Mouse (Mus musculus) stomach, embryonic 15.5 days (tissue): ENCODE data around the gene Fance. TPM values are rescaled to one million over a fixed set of nuclear protein-coding genes. Genes with fewer than 3 reads are reported as not detected.

Experiments used
- ATAC-seq: fragments of 200-750 bp; cut with Nextera tagmentation; 2 replicates; pipeline ENCODE4 v1.8.0; 2017; ENCODE audit warnings: low read depth, moderate number of reproducible peaks, moderate TSS enrichment; ENCODE audit not compliant: insufficient read depth, low FRiP score
- H3K27ac ChIP-seq: fragments of 300-500 bp; sonication (generic); 2 replicates; pipeline ENCODE4 v1.5.1; 2015; ENCODE audit warnings: mild to moderate bottlenecking, inconsistent platforms
- H3K27me3 ChIP-seq: fragments of 300-500 bp; sonication (generic); replicated peaks from 2 replicates; pipeline ENCODE4 v1.6.1; 2015; ENCODE audit warnings: inconsistent platforms
- H3K36me3 ChIP-seq: fragments of 300-500 bp; sonication (generic); 2 replicates; pipeline ENCODE4 v1.6.1; 2015; ENCODE audit warnings: inconsistent platforms
- H3K4me1 ChIP-seq: fragments of 300-500 bp; sonication (generic); 2 replicates; pipeline ENCODE4 v1.6.1; 2015; ENCODE audit warnings: inconsistent platforms
- H3K4me2 ChIP-seq: fragments of 300-500 bp; sonication (generic); 2 replicates; pipeline ENCODE4 v1.6.1; 2015; ENCODE audit warnings: mild to moderate bottlenecking, inconsistent platforms
- H3K4me3 ChIP-seq: fragments of 300-500 bp; sonication (generic); replicated peaks from 2 replicates; pipeline ENCODE4 v1.5.1; 2015; ENCODE audit warnings: inconsistent platforms
- H3K9ac ChIP-seq: fragments of 300-500 bp; sonication (generic); 2 replicates; pipeline ENCODE4 v1.6.1; 2015; ENCODE audit warnings: inconsistent platforms
- H3K9me3 ChIP-seq: fragments of 300-500 bp; sonication (generic); 2 replicates; pipeline ENCODE4 v1.6.1; 2016; ENCODE audit warnings: inconsistent platforms
- WGBS: fragments of 180-500 bp; shearing (Covaris S2); methylation state at CpG from one replicate; pipeline ENCODE4 v1.1.7; 2015; 5-methylcytosine and 5-hydroxymethylcytosine counted together
- polyA plus RNA-seq: library from polyadenylated mRNA; unstranded; fragments of >200 nt; fragmentation: Nextera tagmentation; extraction: Ambion mirVana; gene quantifications from 2 replicates; pipeline ENCODE4 v1.2.1, GENCODE M21; 2015

Gene Fance
- polyA plus RNA-seq: 26.9 and 29.9 TPM in 2 replicates

DNA sequence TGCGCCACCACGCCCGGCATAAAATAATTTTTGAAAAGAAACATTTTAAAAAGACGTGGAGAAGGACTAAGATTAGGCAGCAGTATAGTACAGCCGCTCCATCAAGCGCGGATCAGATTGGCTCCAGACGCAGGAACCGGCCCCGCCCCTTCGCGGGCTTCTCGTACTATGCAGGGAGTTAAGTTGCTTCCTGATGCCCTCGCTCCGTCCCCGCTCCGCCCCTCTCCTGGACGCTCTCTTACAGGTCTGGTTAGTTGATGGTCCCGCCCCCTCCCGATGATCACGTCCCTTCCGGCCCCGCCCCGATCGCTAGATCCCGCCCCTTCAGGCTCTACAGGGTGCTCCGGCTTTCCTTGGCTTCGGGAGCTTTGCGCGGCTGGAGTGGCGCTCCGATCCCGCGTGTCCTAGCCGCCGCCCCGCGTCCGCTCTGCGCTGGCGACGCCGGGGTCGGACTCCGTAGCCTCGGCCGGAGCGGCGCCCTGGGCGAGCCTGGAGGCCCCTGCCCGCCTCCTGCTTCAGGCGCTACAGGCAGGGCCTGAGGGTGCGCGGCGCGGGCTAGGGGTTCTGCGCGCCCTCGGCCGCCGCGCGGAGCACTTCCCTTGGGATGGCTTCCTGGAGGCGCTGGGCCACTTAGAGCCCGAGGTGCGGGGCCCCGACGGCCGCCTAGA lies at the start of gene Fance:
Fance (plus strand) TSS at position 308 of the 668 bp plus-strand sequence.
- peaks cover 20% of the 10 kb centered on the region for H3K36me3 ChIP-seq
- no peaks in the 10 kb centered on the region for H3K9me3 ChIP-seq
- no peaks in the 10 kb centered on the region for H3K27me3 ChIP-seq
- peak within 1 kb of the TSS; percentile 83 for H3K4me2 ChIP-seq
- H3K4me1 ChIP-seq: peaks cover 15% of the 10 kb centered on the region
- peak within 1 kb of the TSS; percentile 90 for H3K4me3 ChIP-seq
- H3K27ac ChIP-seq: peak within 1 kb of the TSS; percentile 96
- under 1% methylated on average over 65 of the region's 69 CpGs for WGBS
- ATAC-seq: peak; percentile 98
- H3K9ac ChIP-seq: peak within 1 kb of the TSS; percentile 92

DNA sequence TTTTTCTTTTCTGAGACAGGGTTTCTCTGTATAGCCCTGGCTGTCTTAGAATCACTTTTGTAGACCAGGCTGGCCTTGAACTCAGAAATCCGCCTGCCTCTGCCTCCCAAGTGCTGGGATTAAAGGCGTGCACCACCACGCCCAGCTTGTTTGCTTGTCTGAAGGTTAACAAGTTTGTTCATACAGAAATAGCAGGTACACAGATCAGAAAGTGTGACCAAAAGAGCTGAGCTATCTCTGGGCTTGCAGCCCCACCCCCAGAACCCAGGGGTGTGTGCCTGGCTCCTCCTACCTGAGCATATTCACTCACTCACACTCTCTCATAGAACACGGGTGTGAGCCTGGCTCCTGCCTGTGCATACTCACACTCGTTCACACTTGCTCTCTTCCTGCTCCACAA lies 46.1 kb upstream of the Fance start:
- Histone ChIP-seq H3K4me3 (no peak overlapping the region), H3K9me3 (no peaks in the 10 kb centered on the region), H3K36me3 (no peaks in the 10 kb centered on the region), H3K27ac (no peak overlapping the region), H3K27me3 (no peaks in the 10 kb centered on the region), H3K4me1 (peaks cover 27% of the 10 kb centered on the region), H3K4me2 (no peak overlapping the region), H3K9ac (no peak overlapping the region)
- WGBS: 84% methylated on average over 5 of the region's 5 CpGs
- no peak for ATAC-seq

DNA sequence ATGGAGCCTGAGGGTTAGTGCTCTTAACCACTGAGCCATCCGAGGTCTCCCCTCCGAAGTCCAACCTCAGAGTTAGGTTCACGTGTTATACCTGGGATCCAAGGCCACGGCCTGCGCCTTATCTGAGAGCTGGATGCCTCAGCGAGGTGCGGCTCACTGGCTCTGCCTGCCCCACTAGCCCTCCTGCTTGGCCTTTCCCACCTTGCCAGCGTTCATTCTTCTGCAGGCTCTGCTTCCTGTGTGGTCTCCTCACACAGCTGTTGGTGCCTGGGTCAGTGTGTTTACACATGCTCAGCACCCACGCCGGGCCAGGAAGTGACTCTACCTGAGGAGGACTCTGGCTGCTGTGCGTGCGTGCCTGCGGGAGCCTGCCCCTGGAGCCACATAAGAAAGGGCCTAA lies 43.2 kb upstream of the Fance start:
- WGBS: 34% methylated on average over 13 of the region's 13 CpGs
- peak; percentile 57 for ATAC-seq
- no peak overlapping the region for H3K4me3 ChIP-seq

DNA sequence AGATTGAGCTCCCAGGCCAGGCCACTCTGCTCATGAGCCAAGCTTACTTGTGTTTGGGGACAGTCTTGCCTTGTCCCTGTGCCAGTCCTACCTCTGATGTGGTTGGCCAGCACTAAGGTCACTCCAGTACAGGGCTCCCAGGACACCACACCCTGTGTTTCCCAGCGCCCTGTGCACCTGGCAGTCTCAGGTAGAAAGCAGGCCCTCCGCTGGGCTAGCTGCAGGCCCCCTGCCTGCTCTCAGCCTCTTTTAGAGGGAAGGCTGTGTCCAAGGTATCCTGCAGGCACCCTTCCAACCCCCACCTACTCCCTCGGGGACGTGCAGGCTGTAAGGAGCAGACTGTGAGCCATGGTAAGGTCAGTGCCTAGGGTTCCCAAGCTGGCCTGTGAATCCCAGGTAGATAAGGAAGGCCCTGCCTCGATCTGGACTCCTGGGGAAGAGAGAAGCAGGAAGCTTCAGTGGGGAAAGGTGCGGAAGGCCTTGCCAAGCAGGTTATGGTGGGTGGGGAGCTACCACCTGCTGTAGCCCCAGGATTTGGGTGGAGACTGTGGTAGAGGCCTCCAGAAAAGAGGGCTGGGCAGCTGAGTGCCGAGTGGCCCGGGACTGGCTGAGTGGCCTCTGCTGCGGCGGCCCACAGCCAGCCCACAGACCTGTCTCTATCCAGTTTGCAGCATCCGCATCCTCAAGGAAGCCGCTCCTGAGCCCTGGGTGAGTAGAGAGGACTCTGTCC lies 41.6 kb upstream of the Fance start:
- H3K27ac ChIP-seq: peak overlapping the region; percentile 80
- ATAC-seq: peak; percentile 52
- H3K27me3 ChIP-seq: no peaks in the 10 kb centered on the region
- peaks cover 17% of the 10 kb centered on the region; the same call in 1 of the 2 replicates for H3K4me1 ChIP-seq
- H3K9me3 ChIP-seq: no peaks in the 10 kb centered on the region
- H3K4me2 ChIP-seq: peak overlapping the region; percentile 39
- no peak overlapping the region for H3K9ac ChIP-seq
- 67% methylated on average over 12 of the region's 12 CpGs for WGBS
- H3K36me3 ChIP-seq: no peaks in the 10 kb centered on the region
- peak overlapping the region; percentile 1 for H3K4me3 ChIP-seq

More for the DNA sequence above, 43.2 kb upstream of the Fance start:
- no peaks in the 10 kb centered on the region for H3K9me3 ChIP-seq
- peak overlapping the region; percentile 80 for H3K27ac ChIP-seq
- no peak overlapping the region for H3K9ac ChIP-seq
- H3K4me1 ChIP-seq: peaks cover 17% of the 10 kb centered on the region; the same call in 1 of the 2 replicates
- no peak overlapping the region for H3K4me2 ChIP-seq
- H3K27me3 ChIP-seq: no peaks in the 10 kb centered on the region
- H3K36me3 ChIP-seq: no peaks in the 10 kb centered on the region

DNA sequence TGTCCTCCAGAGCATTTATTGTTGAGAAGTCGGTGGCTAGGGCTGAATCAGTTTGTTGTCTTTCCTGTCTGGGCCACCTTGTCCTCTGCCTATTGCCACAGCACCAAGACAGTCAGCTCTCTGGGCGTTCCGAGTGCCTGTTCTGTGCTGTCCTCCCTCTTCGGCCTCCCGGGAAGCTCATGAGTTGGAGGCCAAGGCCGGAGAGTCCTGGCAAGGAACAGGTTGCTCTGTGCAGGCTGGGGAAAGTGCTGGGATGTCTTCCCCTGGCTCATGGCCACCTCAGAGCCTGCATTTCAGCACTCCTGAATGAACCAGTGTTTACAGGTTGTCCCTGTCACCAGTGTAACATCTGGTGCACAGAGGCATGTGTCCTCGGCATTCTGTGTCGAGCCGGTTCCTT lies 41.0 kb upstream of the Fance start:
- Histone ChIP-seq H3K9ac (no peak overlapping the region), H3K9me3 (no peaks in the 10 kb centered on the region), H3K27me3 (no peaks in the 10 kb centered on the region), H3K27ac (peak overlapping the region; percentile 80), H3K4me3 (peak overlapping the region; percentile 1), H3K4me2 (peak overlapping the region; percentile 39), H3K36me3 (no peaks in the 10 kb centered on the region), H3K4me1 (peaks cover 21% of the 10 kb centered on the region)
- ATAC-seq: no peak
- 71% methylated on average over 9 of the region's 9 CpGs for WGBS

DNA sequence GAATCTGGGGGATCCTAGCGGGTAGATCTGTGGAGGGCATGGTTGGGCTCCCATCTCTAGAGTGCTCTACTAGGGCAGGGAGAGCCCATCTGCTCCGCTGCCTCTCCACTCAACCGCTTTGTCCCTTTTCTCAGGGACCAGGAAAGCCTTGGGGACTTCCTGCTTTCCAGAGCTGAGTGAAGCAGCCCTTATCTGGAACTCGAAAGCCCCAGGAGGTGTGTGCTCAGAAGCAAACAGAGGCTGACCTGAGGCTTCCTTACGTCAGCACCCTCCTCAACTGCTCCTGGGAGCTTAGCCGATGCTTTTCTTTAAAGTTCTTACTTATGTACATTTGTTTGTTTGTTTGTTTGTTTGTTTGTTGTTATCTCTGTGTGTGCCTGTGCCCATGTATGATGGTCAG lies 40.5 kb upstream of the Fance start:
- peak overlapping the region; percentile 39 for H3K4me2 ChIP-seq
- WGBS: 67% methylated on average over 6 of the region's 6 CpGs
- H3K27ac ChIP-seq: peak overlapping the region; percentile 80
- no peaks in the 10 kb centered on the region for H3K36me3 ChIP-seq
- H3K9ac ChIP-seq: no peak overlapping the region
- H3K9me3 ChIP-seq: no peaks in the 10 kb centered on the region
- ATAC-seq: peak; percentile 51; the same call in 1 of the 2 replicates
- H3K4me3 ChIP-seq: peak overlapping the region; percentile 1
- H3K27me3 ChIP-seq: no peaks in the 10 kb centered on the region
- peaks cover 26% of the 10 kb centered on the region for H3K4me1 ChIP-seq

DNA sequence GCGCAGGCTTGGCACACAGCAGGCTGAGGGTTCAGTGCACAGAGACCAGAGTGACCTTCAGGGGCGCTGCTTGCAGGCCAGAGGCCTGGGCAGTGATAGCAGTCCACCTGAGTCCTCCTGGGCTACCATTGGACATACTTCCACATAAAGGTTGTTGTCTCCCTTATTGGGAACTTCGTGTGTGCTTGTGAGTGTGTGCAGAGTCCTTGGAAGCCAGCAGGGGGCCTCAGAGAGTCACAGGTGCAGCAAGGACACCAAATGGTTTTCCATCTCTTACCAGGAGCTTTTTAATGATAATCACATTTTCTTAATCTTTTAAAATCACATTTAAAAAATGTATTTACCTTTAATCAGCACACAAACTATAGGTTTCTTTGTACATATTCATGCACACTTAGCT lies 38.6 kb upstream of the Fance start:
- no peak for ATAC-seq

DNA sequence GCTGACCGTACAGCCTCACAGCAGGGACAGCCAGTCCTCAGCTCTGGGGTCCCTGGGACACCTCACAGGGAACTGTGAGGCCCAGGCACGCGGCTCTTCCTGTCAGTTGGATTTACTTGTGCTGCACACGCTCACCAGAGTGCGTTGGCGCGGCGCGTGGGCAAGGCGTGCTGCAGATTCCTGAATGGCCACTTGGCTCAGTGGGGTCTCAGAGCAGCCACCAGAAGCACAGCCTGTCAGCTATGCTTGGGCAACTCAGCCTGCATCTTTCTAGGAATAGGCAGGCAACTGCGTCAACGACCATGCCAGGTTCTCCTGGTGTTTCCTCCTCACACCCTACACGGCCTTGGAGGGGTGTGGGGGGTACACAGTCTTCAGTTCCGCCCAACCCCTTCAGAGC lies 36.1 kb upstream of the Fance start:
- no peaks in the 10 kb centered on the region for H3K9me3 ChIP-seq
- no peaks in the 10 kb centered on the region for H3K36me3 ChIP-seq
- no peak overlapping the region for H3K27ac ChIP-seq
- WGBS: 80% methylated on average over 14 of the region's 14 CpGs
- ATAC-seq: no peak
- no peaks in the 10 kb centered on the region for H3K27me3 ChIP-seq
- H3K4me2 ChIP-seq: no peak overlapping the region
- H3K4me3 ChIP-seq: no peak overlapping the region
- no peak overlapping the region for H3K9ac ChIP-seq
- peaks cover 37% of the 10 kb centered on the region for H3K4me1 ChIP-seq

More for the DNA sequence above, 38.6 kb upstream of the Fance start:
- Histone ChIP-seq H3K4me2 (no peak overlapping the region), H3K27me3 (no peaks in the 10 kb centered on the region), H3K4me1 (peaks cover 31% of the 10 kb centered on the region), H3K4me3 (no peak overlapping the region), H3K27ac (no peak overlapping the region), H3K36me3 (no peaks in the 10 kb centered on the region), H3K9me3 (no peaks in the 10 kb centered on the region), H3K9ac (no peak overlapping the region)
- WGBS: 76% methylated on average over 3 of the region's 3 CpGs

DNA sequence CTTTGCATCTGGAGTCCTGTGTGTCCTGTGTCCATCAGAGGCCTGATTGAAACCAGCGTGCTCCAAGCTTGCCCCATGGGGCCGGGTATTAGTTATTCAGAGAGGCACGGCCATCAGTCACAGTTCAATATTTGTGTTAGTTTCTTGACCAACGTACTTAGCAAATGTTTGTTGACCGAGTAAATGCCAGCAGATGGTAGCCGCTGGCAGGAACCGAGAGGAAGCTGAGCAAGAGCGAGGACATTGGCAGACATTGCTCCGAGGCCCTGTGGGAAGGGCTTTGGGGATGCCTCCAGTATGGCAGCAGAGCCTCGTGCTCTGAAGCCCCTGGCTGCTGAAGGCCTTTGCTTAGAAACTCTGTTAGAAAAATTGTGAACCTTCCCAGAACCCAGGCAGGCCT lies 35.6 kb upstream of the Fance start:
- H3K9ac ChIP-seq: no peak overlapping the region

DNA sequence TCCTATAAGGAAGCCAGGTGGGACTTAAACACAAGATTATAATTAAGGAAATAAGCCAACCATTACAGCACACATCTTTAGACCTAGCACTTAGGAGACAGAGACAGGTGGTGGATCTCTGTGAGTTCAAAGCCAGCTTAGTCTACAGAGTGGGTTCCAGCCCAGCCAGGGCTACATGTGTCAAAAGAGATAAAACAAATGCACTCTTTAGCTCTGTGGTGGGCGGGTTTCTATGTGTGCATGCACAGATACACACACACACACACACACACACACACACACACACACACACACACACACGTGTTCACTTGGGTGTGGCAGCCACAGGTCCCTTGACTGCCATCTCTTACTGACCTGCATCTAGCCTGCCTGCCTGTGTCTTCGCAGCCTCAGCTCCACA lies 35.2 kb upstream of the Fance start:
- Histone ChIP-seq H3K4me3 (no peak overlapping the region), H3K36me3 (no peaks in the 10 kb centered on the region), H3K4me2 (no peak overlapping the region), H3K4me1 (peaks cover 37% of the 10 kb centered on the region), H3K27ac (no peak overlapping the region), H3K9me3 (no peaks in the 10 kb centered on the region), H3K27me3 (no peaks in the 10 kb centered on the region), H3K9ac (no peak overlapping the region)
- 75% methylated on average over 3 of the region's 3 CpGs for WGBS
- no peak for ATAC-seq

More for the DNA sequence above, 35.6 kb upstream of the Fance start:
- no peak overlapping the region for H3K4me2 ChIP-seq
- H3K4me3 ChIP-seq: no peak overlapping the region
- H3K4me1 ChIP-seq: peaks cover 37% of the 10 kb centered on the region
- no peaks in the 10 kb centered on the region for H3K36me3 ChIP-seq
- H3K27me3 ChIP-seq: no peaks in the 10 kb centered on the region
- H3K9me3 ChIP-seq: no peaks in the 10 kb centered on the region
- no peak for ATAC-seq
- 44% methylated on average over 10 of the region's 10 CpGs for WGBS
- no peak overlapping the region for H3K27ac ChIP-seq

DNA sequence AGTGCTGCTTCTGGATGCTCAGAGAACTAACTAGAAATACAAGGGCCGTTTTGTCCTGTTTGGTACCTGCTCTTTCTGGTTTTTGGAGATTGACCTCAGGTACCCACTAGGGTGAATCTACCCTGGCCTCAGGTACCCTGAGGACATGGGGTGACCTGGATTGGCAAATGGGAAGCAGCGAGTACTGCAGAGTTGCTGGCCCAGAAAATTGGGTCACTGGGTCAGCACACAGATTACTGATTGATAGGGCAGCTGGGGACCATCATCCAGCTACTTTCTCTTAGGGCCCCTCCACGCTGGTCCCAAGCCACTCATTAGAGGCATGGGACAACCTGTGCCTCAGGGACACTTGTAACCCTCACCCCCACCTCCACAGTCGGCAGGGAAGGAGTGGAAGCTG lies 34.1 kb upstream of the Fance start:
- Histone ChIP-seq H3K4me2 (no peak overlapping the region), H3K27me3 (no peaks in the 10 kb centered on the region), H3K27ac (no peak overlapping the region), H3K36me3 (no peaks in the 10 kb centered on the region), H3K9ac (no peak overlapping the region), H3K9me3 (no peaks in the 10 kb centered on the region), H3K4me1 (peaks cover 37% of the 10 kb centered on the region), H3K4me3 (no peak overlapping the region)
- WGBS: 44% methylated on average over 4 of the region's 4 CpGs
- ATAC-seq: no peak

DNA sequence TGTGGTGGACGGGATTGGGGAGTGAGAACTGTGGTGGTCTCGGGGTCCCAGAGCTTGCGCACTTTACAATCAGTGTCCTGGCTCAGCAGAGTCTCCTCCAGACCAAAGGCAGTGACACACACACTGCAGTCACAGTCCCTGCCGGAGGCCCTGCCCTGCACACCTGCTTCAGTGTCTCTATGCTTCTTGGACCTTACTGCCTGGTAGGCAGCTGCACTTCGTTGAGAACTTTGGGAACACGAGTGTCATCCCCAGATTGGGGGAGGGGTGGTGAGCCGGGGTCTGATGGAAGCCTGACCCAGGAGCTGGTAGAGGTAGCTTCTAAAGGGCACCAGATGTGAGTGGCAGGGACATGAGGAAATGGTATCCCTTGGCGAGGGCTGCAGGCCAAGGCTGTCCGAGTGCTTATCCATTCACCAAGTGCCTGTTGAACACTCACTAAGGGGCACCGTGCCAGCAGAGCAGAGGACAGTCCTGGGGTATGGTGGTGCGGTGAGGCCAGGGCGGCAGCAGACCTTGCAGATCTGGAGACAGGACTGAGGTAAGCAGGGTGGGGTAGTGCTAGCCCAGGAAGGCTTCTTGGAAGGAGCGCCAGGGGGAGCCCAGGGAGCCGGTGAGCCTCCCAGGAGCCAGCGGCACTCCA lies 33.4 kb upstream of the Fance start:
- H3K9me3 ChIP-seq: no peaks in the 10 kb centered on the region
- no peak for ATAC-seq
- no peak overlapping the region for H3K9ac ChIP-seq
- no peak overlapping the region for H3K27ac ChIP-seq
- WGBS: 57% methylated on average over 15 of the region's 15 CpGs
- H3K4me2 ChIP-seq: no peak overlapping the region
- H3K4me1 ChIP-seq: peaks cover 37% of the 10 kb centered on the region
- H3K36me3 ChIP-seq: no peaks in the 10 kb centered on the region
- H3K27me3 ChIP-seq: no peaks in the 10 kb centered on the region
- no peak overlapping the region for H3K4me3 ChIP-seq
